Comparison of ENCODE assay signal across 13 mouse cellular contexts in the genomic region with DNA sequence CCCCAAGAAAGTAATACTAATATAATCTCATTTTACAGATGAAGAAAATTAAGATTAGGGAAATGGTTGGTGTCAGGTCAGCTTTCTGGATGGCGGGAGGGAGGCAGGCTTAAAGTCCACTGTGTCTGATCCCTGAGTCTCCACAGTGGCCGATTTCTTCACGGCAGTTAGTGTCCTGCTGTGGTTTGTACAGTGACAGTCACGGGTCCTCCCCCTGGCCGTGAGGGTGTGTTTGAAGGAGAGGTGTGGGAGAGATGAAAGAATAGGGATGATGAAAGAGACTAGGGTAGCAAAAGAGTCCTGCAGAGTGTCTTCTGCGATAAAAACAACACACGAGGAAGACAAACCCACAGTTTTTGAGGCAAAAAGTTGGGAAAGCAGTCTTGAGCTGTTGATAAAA.
"Had no signal": no experiment of that assay in that cellular context is flagged by ENCODE, and none has a peak within 500 bp of the region (broad histone marks: within the 10 kb centered on the region; RNA-seq: fewer than 3 reads in every experiment).

No protein-coding gene starts in this region.

- H3K27ac ChIP-seq: intestine, embryonic 15.5 days; left cerebral cortex, adult 2 months; limb, embryonic 15.5 days; liver, embryonic 12.5 days; midbrain, embryonic 12.5 days; stomach, postnatal 0 days had no signal

- H3K27me3 ChIP-seq: intestine, embryonic 15.5 days; limb, embryonic 15.5 days; liver, embryonic 12.5 days; midbrain, embryonic 12.5 days had no signal

- H3K9ac ChIP-seq: intestine, embryonic 15.5 days; limb, embryonic 15.5 days; liver, embryonic 12.5 days; lung, embryonic 14.5 days; midbrain, embryonic 12.5 days had no signal

- DNase-seq: kidney, adult 18-20 months; lung, embryonic 14.5 days; lung, postnatal 14 days; right cerebral cortex, adult 18-20 months; right cerebral cortex, postnatal 25 days; thymus, adult 18-20 months; thymus, postnatal 14 days had no signal

- H3K4me2 ChIP-seq: intestine, embryonic 15.5 days; limb, embryonic 15.5 days; liver, embryonic 12.5 days; lung, embryonic 14.5 days; midbrain, embryonic 12.5 days had no signal

- H3K36me3 ChIP-seq: intestine, embryonic 15.5 days; limb, embryonic 15.5 days; liver, embryonic 12.5 days; midbrain, embryonic 12.5 days had no signal

- ATAC-seq: intestine, embryonic 15.5 days; liver, embryonic 12.5 days had no signal

- H3K9me3 ChIP-seq: intestine, embryonic 15.5 days; limb, embryonic 15.5 days; liver, embryonic 12.5 days; midbrain, embryonic 12.5 days had no signal

- H3K4me3 ChIP-seq: intestine, embryonic 15.5 days; left cerebral cortex, adult 2 months; limb, embryonic 15.5 days; liver, embryonic 12.5 days; midbrain, embryonic 12.5 days had no signal
